Mouse (Mus musculus) Patski (cell line): Measurements from ENCODE around the gene Syap1. TPM values are rescaled to one million over a fixed set of nuclear protein-coding genes. Genes with fewer than 3 reads are reported as not detected.
"Not testable (repeated sequence)": the region's sequence is repeated elsewhere in the genome, so short reads cannot be mapped to it uniquely, and the experiment has no call there.

Experiments used
- ATAC-seq: fragments of 100-300 bp; one replicate; pipeline ENCODE4 v1.8.0; 2021
- CTCF ChIA-PET: fragments of 350-600 bp; sonication (Branson Sonifier 250); formaldehyde crosslinking; loops from one replicate; lab custom pipeline; 2022; ENCODE audit warnings: inconsistent platforms; lab: Charles Lee
- POLR2A ChIA-PET: fragments of 350-600 bp; sonication (Branson Sonifier 250); formaldehyde crosslinking; loops from one replicate; lab custom pipeline; 2022; ENCODE audit warnings: antibody characterized with exemption, inconsistent platforms; lab: Charles Lee
- DNase-seq: peaks from one replicate; pipeline ENCODE4 v3.0.0-alpha.2; 2011; ENCODE audit warnings: low read depth, low spot score
- H3K27me3 ChIP-seq: fragments of 371-371 bp; one replicate; pipeline ENCODE4 v1.5.1; 2021
- CTCF ChIP-seq: fragments of 100-300 bp; IDR thresholded peaks from one replicate; pipeline ENCODE4 v1.5.1; 2021
- in situ Hi-C: fragments of 300-500 bp; cut with MboI; formaldehyde crosslinking; loops from 3 replicates; pipeline ENCODE4 v1.11.1; 2018; ENCODE audit warnings: low pct_unique_long_range_greater_than_20kb, mixed read lengths
- polyA plus RNA-seq: library from polyadenylated mRNA; unstranded; gene quantifications from one replicate; pipeline ENCODE4 v1.2.3, GENCODE M21; 2021

The Syap1 gene
- polyA plus RNA-seq = 71.4 TPM

DNA sequence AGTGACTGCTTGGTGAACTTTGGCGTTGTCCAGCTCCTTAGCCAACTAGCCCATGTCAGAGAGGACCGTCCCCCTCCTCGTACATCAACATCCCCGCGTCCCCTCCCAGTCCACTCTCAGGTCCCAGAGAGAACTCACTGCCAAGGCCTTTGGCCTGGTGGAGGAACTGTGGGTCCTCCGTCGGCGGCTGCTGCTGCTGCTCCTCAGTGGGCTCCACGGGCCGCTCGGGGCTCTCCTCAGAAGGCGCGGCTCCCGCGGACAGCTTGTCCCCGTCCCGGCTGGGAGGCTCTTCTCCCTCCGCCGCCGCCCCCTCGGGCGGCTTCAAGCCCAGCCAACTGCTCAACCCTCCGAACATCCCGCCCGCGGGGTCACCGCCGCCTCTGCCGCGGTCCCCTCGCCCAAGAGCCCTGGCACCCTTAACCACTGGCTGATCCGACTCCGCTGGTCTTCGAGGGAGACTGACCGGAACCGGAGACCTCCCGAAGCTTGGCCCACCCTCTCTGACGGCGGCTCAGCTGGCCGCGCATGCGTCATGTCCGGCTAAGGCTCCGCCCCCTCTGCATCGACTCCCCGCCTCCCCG is at the start of gene Syap1:
Gene Syap1 (minus strand): TSS at position 517 of the 581 bp plus-strand sequence.
- ChIA-PET CTCF (no interaction called here), POLR2A (no interaction called here)
- H3K27me3 ChIP-seq = no peaks in the 10 kb centered on the region
- ATAC-seq (peak; percentile 97), DNase-seq (no peak)
- in situ Hi-C loops = no loop called here
- no peak for TF ChIP-seq CTCF

DNA sequence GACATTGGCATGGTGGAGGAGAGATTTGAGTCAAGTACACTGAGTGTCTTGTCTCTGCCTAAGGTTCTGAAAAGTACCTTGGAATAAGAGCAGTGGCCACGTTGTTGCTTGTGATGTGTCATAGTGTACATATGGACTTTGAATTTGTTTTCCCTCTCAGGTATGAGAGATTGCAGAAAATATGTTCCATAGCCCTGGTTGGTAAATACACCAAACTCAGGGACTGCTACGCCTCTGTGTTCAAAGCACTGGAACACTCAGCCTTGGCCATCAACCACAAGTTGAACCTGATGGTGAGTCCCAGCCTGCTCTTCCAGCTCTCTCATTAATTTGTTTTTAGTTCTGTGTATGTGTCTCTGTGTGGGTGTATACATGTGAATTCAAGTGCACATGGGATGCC is 43.2 kb upstream of the Syap1 start:
- POLR2A ChIA-PET = no interaction called here
- DNase-seq (no peak), ATAC-seq (no peak)
- CTCF ChIA-PET = interaction anchor here (1.6 kb wide), 1 partner anchor 15 kb away, joined by 3 read pairs; no protein-coding TSS in a partner anchor
- H3K27me3 ChIP-seq = no peaks in the 10 kb centered on the region
- no peak for TF ChIP-seq CTCF
- in situ Hi-C loops = no loop called here

DNA sequence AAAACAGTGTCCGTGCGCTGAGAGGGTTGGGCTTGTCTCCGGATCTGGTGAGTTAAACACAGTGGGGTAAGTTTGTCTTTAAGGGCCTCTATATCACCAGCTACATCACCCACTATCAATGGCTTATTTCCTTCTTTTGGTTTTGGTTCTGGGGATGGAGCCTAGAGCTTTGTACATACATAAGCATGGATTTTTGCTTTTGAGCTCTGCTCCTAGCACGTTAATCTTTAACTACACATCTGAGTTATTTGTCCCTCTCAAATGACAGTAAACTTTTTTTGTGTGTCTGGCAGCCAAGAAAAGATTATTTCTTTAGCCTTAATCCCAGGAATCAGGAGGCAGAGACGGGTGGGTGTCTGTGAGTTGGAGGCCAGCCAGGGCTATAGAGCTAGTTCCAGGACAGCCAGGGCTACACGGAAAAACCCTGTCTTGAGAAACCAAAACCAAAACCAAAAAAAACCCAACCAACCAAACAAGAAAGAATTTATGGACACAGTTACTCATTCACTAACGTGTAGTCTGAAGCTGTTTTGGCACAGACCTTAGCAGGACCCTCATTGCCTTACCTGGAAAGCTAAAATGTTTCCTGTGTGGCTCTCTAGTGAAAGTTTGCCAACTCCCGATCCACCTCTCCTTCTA is 33.4 kb upstream of the Syap1 start:
- ATAC-seq = peak; percentile 54
- no peak for TF ChIP-seq CTCF
- H3K27me3 ChIP-seq = no peaks in the 10 kb centered on the region
- ChIA-PET POLR2A (no interaction called here), CTCF (interaction anchor here (1.1 kb wide), 1 partner anchor 14 kb away, joined by 4 read pairs; no protein-coding TSS in a partner anchor)
- in situ Hi-C loops = loop anchor here (10.0 to 25.0 kb wide), 3 partner anchors 743 to 1516 kb away; partner anchors contain the start of gene Asb11
- no peak for DNase-seq

DNA sequence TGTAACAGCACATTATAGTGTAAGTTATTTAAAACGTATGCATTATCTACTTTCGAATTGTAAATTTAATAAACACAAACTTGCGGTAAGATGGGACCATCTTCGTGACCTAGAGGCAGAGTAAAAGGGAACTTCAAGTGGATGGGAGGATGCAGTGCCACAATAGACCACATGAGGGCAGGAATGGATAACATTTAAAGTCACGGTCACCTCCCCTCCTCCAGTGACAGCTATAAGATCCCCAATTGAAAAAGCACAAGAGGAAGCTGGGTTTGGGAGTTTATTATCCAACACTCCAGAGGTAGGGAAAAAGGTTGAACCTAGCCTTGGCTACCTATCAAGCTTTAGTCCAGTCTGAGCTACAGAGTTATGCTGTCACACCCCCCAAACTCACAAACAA is 27.4 kb upstream of the Syap1 start:
- TF ChIP-seq CTCF = peak; percentile 66
- ChIA-PET CTCF (interaction anchor here (0.7 to 1.5 kb wide), 5 partner anchors 13 to 34 kb away, joined by 3 to 6 read pairs (median 3); no protein-coding TSS in a partner anchor), POLR2A (no interaction called here)
- ATAC-seq = peak; percentile 73
- H3K27me3 ChIP-seq = no peaks in the 10 kb centered on the region
- in situ Hi-C loops = loop anchor here (25.0 kb wide), 1 partner anchor 1522 kb away; the partner anchor contains the start of gene Asb11
- no peak for DNase-seq

DNA sequence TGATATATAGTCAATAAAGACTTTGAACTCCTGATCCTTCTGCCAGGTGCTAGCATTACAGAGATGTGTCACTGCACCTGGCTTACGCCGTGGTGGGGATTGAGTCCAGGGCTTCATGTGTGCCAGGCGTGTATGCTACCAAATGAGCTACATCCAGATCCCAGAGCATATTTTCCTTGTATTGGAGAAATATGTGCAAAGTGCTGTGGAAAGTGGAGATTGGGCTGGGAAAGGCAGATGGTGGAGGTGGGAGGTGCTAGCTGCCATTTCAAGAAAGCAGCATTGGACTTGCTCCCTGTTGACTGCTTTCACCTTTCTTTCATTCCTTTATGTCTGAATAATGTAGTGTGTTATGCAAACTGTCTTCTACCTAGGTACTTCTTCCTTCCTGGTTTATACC is 25.4 kb upstream of the Syap1 start:
- no peaks in the 10 kb centered on the region for H3K27me3 ChIP-seq
- CTCF ChIA-PET = interaction anchor here (1.0 kb wide), 1 partner anchor 96 kb away, joined by 3 read pairs; no protein-coding TSS in a partner anchor

DNA sequence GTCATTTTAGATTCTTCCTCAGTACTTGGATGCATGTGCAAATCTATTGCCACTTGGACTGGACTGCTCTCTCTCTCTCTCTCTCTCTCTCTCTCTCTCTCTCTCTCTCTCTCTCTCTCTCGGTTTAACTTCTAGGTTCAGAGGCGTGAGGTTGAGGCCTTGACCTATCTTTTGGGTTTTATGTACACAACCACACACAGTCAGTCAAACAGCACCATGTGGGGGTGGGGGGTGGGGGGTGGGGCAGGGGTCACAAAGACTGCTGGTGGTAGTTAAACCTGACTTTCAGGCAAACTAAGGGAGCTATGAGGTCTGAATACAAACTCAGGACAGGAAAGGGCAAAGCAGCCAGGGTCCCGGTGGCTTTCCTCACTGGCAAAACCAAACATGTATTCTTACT is 19.3 kb upstream of the Syap1 start:
- no peaks in the 10 kb centered on the region for H3K27me3 ChIP-seq
- CTCF ChIA-PET = interaction anchor here (1.5 kb wide), 1 partner anchor 14 kb away, joined by 4 read pairs; no protein-coding TSS in a partner anchor
- no peak for ATAC-seq
- no peak for DNase-seq
- in situ Hi-C loops = loop anchor here (25.0 kb wide), 1 partner anchor 1530 kb away; the partner anchor contains the start of gene Asb11
- POLR2A ChIA-PET = no interaction called here
- TF ChIP-seq CTCF = no peak

More for the DNA sequence above, 25.4 kb upstream of the Syap1 start:
- POLR2A ChIA-PET = no interaction called here
- no peak for TF ChIP-seq CTCF
- ATAC-seq (no peak), DNase-seq (no peak)
- in situ Hi-C loops = loop anchor here (25.0 kb wide), 1 partner anchor 1524 kb away; the partner anchor contains the start of gene Asb11

DNA sequence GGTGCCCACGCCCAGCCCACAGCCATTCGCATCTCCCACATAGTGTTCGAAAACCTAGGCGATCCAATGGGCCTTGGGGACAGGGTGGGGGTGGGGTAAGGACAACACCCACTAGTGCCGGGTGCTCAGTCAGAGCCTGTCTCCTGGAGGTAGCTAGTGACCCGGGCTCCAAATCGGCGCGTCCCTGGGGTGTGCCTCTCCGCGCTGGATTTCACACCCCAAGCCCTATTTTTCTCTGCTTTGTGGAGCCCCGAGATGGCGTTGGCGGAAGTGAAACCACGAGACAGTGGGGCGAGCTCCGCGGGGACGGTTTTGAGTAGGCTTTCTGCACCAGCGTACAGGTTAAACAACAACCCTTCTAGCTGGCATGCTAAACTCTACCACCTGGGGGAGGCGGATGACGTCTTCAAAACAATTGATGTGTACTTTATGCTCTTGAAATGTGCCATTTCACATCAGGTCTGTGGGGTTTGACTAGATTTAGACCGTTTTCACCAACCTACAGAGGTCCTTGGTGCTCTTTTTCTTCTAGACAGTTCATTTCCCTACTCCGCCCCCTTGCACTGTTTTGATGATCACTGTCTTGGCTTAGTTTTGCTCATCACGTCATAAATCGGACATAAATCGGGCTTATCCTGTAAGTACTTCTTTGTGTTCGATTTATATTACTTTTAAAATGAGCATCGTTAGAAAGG is 13.9 kb upstream of the Syap1 start:
- DNase-seq = no peak
- POLR2A ChIA-PET = interaction anchor here (0.6 to 0.7 kb wide), 2 partner anchors 42 to 95 kb away, joined by 3 read pairs; no protein-coding TSS in a partner anchor
- CTCF ChIA-PET = no interaction called here
- peak; percentile 67 for ATAC-seq
- in situ Hi-C loops = loop anchor here (25.0 kb wide), 1 partner anchor 1535 kb away; the partner anchor contains the start of gene Asb11
- TF ChIP-seq CTCF = no peak
- H3K27me3 ChIP-seq = peaks cover 3% of the 10 kb centered on the region

DNA sequence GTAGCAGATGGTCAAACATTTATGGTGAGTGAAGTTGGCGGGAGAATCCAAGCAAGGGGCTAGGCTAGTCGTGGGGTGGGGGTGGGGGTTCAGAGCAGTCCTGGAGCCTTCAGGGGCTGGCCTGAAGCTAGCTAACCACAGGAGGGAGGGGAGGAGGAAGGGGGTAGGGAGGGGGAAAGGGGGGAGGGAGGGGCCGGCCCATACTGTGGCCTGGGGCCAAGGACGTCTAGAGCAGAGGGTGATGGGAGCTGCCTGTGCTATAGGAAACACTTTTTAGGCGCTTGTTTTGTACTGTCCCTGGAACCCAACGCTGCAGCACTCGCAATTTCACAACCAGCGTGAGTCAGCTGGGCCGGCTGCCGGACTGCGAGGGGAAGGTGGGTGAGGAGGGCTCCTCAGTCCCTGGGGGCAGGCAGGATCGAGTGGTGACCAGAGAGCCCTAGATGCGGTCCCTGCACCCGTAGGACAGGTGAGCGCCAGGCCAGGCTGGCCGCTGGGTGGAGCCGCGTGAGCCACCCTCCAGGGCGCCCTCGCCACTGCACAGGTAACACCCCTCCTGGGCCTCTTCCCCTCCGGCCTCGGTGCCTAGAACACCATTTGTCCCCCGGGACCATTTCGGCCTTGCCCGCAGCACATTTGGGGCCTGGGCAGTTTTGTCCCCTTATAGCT is 13.3 kb upstream of the Syap1 start:
- no peak for TF ChIP-seq CTCF
- ATAC-seq = peak; percentile 90
- peaks cover 3% of the 10 kb centered on the region for H3K27me3 ChIP-seq
- DNase-seq = no peak
- POLR2A ChIA-PET = no interaction called here
- in situ Hi-C loops = loop anchor here (25.0 kb wide), 1 partner anchor 1536 kb away; the partner anchor contains the start of gene Asb11
- CTCF ChIA-PET = no interaction called here

DNA sequence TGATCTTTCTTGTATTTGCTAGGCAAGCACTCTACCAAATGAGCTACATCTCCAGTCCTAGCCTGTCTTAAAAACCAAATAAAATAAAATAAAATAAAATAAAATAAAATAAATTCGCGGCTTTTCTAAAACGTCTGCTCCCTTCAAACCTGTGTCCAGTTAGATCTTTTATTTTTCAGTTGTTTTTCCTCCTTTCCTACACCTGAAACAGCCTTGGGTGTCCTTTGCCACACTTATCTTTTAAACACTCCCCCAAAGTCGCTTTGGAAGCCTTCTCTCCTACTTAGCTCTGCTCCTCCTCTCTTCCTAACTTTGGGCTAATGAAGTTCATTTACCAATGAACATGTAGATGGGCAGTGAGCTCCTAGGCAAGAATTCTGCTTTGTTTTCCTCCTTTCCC is 12.7 kb upstream of the Syap1 start, which contains the start of gene Ctps2:
Gene Ctps2 (plus strand): TSS at position 301 of the 400 bp plus-strand sequence.
- peaks cover 3% of the 10 kb centered on the region for H3K27me3 ChIP-seq
- ChIA-PET POLR2A (no interaction called here), CTCF (no interaction called here)
- in situ Hi-C loops = loop anchor here (25.0 kb wide), 1 partner anchor 1536 kb away; the partner anchor contains the start of gene Asb11
- DNase-seq (no peak), ATAC-seq (no peak)
- no peak for TF ChIP-seq CTCF

DNA sequence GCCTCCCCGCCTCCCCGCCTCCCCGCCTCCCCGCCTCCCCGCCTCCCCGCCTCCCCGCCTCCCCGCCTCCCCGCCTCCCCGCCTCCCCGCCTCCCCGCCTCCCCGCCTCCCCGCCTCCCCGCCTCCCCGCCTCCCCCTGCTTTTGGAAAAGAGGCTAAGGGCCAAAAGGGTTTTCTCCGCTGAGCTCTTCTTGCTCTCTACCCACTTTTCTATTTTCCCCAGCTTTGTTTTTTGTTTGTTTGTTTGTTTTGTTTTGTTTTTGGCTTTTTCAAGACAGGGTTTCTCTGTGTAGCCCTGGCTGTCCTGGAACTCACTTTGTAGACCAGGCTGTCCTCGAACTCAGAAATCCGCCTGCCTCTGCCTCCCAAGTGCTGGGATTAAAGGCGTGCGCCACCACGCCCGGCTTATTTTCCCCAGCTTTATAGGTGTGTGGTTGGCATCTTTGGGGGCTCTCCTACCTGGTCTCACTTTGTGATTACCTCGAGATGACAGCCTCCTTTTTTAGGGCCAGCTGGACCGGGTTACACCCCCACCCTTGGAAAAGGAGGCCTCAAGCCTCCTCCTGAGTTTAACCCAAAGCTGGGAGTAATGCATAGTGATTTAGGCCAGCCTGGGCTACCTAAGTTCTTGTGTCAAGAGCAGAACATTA is 452 bp upstream of the Syap1 start:
- in situ Hi-C loops, H3K27me3 ChIP-seq, CTCF ChIA-PET, DNase-seq, ATAC-seq: not testable (repeated sequence)
- POLR2A ChIA-PET = interaction anchor here (0.6 kb wide), 1 partner anchor 11 kb away, joined by 4 read pairs; no protein-coding TSS in a partner anchor
